Mouse (Mus musculus): ENCODE results near the gene Lgals1. TPM values are rescaled to one million over a fixed set of nuclear protein-coding genes. Genes with fewer than 3 reads are reported as not detected.
A peak's percentile ranks its signal among the peaks of the same experiment; 100 is the strongest.

The Lgals1 gene
- polyA plus RNA-seq, 1 experiment from 2014 or later: 569 TPM

DNA sequence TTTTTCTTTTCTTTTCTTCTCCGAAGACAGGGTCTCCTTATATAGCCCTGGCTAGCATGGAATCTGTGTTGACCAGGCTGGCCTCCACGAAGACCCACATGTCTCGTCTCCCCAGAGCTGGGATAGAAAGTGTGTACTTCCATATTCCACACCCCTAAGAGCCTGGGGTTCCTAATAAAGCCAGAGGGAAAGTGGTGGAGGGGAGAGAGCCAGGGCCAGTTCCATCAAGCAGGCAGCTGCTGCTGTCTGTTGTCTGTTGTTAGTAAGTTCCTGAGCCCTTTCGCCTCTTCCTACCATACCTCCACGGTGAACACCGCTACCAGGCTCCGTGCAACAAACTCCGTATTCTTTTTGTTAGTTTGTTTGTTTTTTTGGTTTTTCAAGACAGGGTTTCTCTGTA lies 2.0 kb downstream of the Lgals1 start:
- Histone ChIP-seq H3K27me3 (peaks cover 15% of the 10 kb centered on the region; the same call in 1 of the 2 replicates), H3K27ac (0 out of 2 replicates have a peak overlapping the region, but pooled peaks have one; percentile 14), H3K9me3 (replicated peaks) (no peaks in the 10 kb centered on the region), H3K9ac (no peak overlapping the region), H3K4me2 (replicated peaks) (peak overlapping the region; percentile 57), H3K4me1 (peaks cover 26% of the 10 kb centered on the region), H3K4me3 (peak overlapping the region; percentile 30), H3K36me3 (no peaks in the 10 kb centered on the region)
- no peak for ATAC-seq (ENCODE audit: low FRiP score)
- 49% methylated on average over 8 of the region's 8 CpGs for WGBS

- WGBS: 92% methylated on average over 6 of the region's 6 CpGs
- Histone ChIP-seq H3K4me1 (peaks cover 29% of the 10 kb centered on the region), H3K9me3 (replicated peaks) (no peaks in the 10 kb centered on the region), H3K4me3 (no peak overlapping the region), H3K9ac (no peak overlapping the region), H3K27me3 (peaks cover 15% of the 10 kb centered on the region; the same call in 1 of the 2 replicates), H3K27ac (no peak overlapping the region), H3K36me3 (no peaks in the 10 kb centered on the region), H3K4me2 (replicated peaks) (no peak overlapping the region)
- ATAC-seq (ENCODE audit: low FRiP score): no peak
Measured at GRCm38 (mm10) chr15:78930192-78930706, 3.7 kb downstream of the Lgals1 start.

GRCm38 (mm10) chr15:78930801-78931426 lies 4.4 kb downstream of the Lgals1 start:
- ATAC-seq (ENCODE audit: low FRiP score): no peak
- H3K4me2 ChIP-seq (replicated peaks): no peak overlapping the region
- no peak overlapping the region for H3K9ac ChIP-seq
- no peak overlapping the region for H3K4me3 ChIP-seq
- H3K27me3 ChIP-seq: peaks cover 15% of the 10 kb centered on the region; the same call in 1 of the 2 replicates
- H3K36me3 ChIP-seq: no peaks in the 10 kb centered on the region
- H3K27ac ChIP-seq: no peak overlapping the region
- 88% methylated on average over 7 of the region's 7 CpGs for WGBS
- H3K4me1 ChIP-seq: peaks cover 34% of the 10 kb centered on the region
- no peaks in the 10 kb centered on the region for H3K9me3 ChIP-seq (replicated peaks)

DNA sequence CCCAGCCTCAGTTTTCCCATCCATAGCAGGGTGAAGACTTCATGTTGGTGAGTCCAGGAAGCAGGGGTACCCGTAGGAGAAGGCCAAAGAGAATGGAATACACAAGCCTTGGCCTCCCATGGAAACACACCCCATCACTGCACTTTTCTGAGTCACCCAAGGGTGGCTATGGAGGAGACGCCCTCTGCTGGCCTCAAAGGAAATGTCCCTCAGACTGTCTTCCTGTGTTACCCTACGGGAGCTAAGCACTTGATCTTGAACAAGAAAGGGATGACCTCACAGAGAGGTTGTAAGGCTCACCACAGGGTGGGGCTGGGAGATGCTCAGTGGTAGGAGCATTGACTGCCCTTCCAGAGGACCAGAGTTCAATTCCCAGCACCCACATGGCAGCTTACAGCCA lies 5.1 kb downstream of the Lgals1 start:
- ATAC-seq (ENCODE audit: low FRiP score): no peak
- H3K4me2 ChIP-seq (replicated peaks): no peak overlapping the region
- WGBS: 23% methylated on average over 3 of the region's 3 CpGs

DNA sequence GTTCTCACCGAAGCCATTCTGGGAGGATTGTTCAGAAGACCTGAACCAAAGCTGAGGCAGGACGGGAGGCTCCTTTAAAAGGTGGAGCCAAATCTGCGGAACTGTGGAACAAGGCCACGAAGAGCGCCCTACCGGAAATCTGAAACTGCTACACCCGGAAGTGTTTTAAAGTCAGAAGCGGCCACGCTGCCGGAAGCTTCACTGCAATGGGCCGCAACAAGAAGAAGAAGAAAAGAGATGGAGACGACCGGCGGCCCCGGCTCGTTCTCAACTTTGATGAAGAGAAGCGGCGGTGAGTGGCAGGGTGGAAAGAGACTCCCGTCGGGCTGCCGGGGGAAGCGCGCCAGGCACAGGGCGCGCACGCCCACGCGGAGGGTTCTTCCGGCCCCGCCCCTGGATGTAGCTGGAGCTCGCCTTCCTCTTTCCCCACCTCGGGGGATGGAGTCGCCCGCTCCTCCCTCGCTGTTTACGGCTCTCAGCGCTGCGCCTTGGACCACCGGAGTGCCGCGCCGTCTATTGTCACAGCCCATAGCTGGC lies 8.3 kb downstream of the Lgals1 start, which contains the start of gene Nol12:
Gene Nol12 (plus strand): TSS at position 150 of the 537 bp plus-strand sequence.
- H3K36me3 ChIP-seq: peaks cover 30% of the 10 kb centered on the region
- H3K4me1 ChIP-seq: peaks cover 21% of the 10 kb centered on the region
- H3K4me2 ChIP-seq (replicated peaks): peak within 1 kb of the TSS; percentile 59
- H3K4me3 ChIP-seq: peak within 1 kb of the TSS; percentile 78
- under 1% methylated on average over 41 of the region's 42 CpGs for WGBS
- no peaks in the 10 kb centered on the region for H3K9me3 ChIP-seq (replicated peaks)
- H3K27ac ChIP-seq: peak within 1 kb of the TSS; percentile 80
- H3K27me3 ChIP-seq: 0 out of 2 replicates have a peak, but pooled peaks cover 2% of the 10 kb centered on the region
- peak; percentile 88 for ATAC-seq (ENCODE audit: low FRiP score)
- H3K9ac ChIP-seq: peak within 1 kb of the TSS; percentile 81

More for the DNA sequence above, 5.1 kb downstream of the Lgals1 start:
- peaks cover 34% of the 10 kb centered on the region for H3K4me1 ChIP-seq
- peaks cover 11% of the 10 kb centered on the region; the same call in 1 of the 2 replicates for H3K27me3 ChIP-seq
- H3K9me3 ChIP-seq (replicated peaks): no peaks in the 10 kb centered on the region
- no peak overlapping the region for H3K27ac ChIP-seq
- no peak overlapping the region for H3K9ac ChIP-seq
- no peaks in the 10 kb centered on the region for H3K36me3 ChIP-seq
- no peak overlapping the region for H3K4me3 ChIP-seq

DNA sequence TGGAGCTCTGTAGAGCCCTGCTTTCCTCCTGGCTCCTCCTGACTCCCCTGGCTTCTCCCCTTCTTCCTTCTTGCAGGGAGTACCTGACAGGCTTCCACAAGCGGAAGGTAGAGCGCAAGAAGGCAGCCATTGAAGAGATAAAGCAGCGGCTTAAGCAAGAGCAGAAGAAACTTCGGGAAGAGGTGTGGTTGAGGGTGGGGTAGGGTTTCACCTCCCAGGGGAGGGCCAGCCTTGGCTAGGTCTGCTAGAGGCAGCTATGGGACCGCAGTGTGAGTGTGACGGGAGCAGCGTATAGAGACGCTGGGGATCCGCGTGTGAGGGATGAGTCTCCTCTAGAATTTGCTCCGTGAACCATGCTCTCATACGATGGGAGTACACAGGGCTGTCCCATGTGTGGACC lies 9.9 kb downstream of the Lgals1 start:
- H3K36me3 ChIP-seq: peaks cover 45% of the 10 kb centered on the region

GRCm38 (mm10) chr15:78937311-78937710 lies 10.8 kb downstream of the Lgals1 start:
- 82% methylated on average over 10 of the region's 10 CpGs for WGBS
- H3K36me3 ChIP-seq: peaks cover 48% of the 10 kb centered on the region
- H3K27me3 ChIP-seq: 0 out of 2 replicates have a peak, but pooled peaks cover 2% of the 10 kb centered on the region
- H3K4me1 ChIP-seq: peaks cover 21% of the 10 kb centered on the region
- H3K9me3 ChIP-seq (replicated peaks): no peaks in the 10 kb centered on the region
- H3K4me2 ChIP-seq (replicated peaks): no peak overlapping the region
- no peak overlapping the region for H3K27ac ChIP-seq
- H3K4me3 ChIP-seq: no peak overlapping the region
- H3K9ac ChIP-seq: no peak overlapping the region
- ATAC-seq (ENCODE audit: low FRiP score): no peak

More for the DNA sequence above, 9.9 kb downstream of the Lgals1 start:
- WGBS: 91% methylated on average over 12 of the region's 12 CpGs
- Histone ChIP-seq H3K27ac (no peak overlapping the region), H3K4me3 (no peak overlapping the region), H3K27me3 (0 out of 2 replicates have a peak, but pooled peaks cover 2% of the 10 kb centered on the region), H3K4me1 (peaks cover 21% of the 10 kb centered on the region), H3K9ac (no peak overlapping the region), H3K4me2 (replicated peaks) (no peak overlapping the region), H3K9me3 (replicated peaks) (no peaks in the 10 kb centered on the region)
- no peak for ATAC-seq (ENCODE audit: low FRiP score)

- no peaks in the 10 kb centered on the region for H3K9me3 ChIP-seq (replicated peaks)
- no peak overlapping the region for H3K4me2 ChIP-seq (replicated peaks)
- H3K36me3 ChIP-seq: peaks cover 48% of the 10 kb centered on the region
- no peak overlapping the region for H3K9ac ChIP-seq
- no peaks in the 10 kb centered on the region for H3K27me3 ChIP-seq
- no peak overlapping the region for H3K27ac ChIP-seq
- 91% methylated on average over 2 of the region's 2 CpGs for WGBS
- H3K4me3 ChIP-seq: no peak overlapping the region
- H3K4me1 ChIP-seq: peaks cover 26% of the 10 kb centered on the region
- ATAC-seq (ENCODE audit: low FRiP score): no peak
Measured at GRCm38 (mm10) chr15:78937963-78938362, 11.4 kb downstream of the Lgals1 start.

- ATAC-seq (ENCODE audit: low FRiP score): no peak
- Histone ChIP-seq H3K4me1 (peaks cover 25% of the 10 kb centered on the region), H3K9me3 (replicated peaks) (no peaks in the 10 kb centered on the region), H3K36me3 (peaks cover 48% of the 10 kb centered on the region), H3K4me2 (replicated peaks) (no peak overlapping the region), H3K27me3 (no peaks in the 10 kb centered on the region), H3K4me3 (no peak overlapping the region), H3K27ac (no peak overlapping the region), H3K9ac (no peak overlapping the region)
- WGBS: 94% methylated on average over 13 of the region's 13 CpGs
Measured at GRCm38 (mm10) chr15:78940325-78940724, 13.8 kb downstream of the Lgals1 start.

- Histone ChIP-seq H3K4me3 (peak overlapping the region; percentile 28), H3K27ac (peak overlapping the region; percentile 60; the same call in 1 of the 2 replicates), H3K4me1 (peaks cover 14% of the 10 kb centered on the region), H3K9me3 (replicated peaks) (no peaks in the 10 kb centered on the region), H3K4me2 (replicated peaks) (peak overlapping the region; percentile 54), H3K27me3 (no peaks in the 10 kb centered on the region), H3K36me3 (peaks cover 38% of the 10 kb centered on the region), H3K9ac (peak overlapping the region; percentile 68)
- peak; percentile 70 for ATAC-seq (ENCODE audit: low FRiP score)
- 3% methylated on average over 9 of the region's 9 CpGs for WGBS
Measured at GRCm38 (mm10) chr15:78942663-78943062, 16.1 kb downstream of the Lgals1 start.

GRCm38 (mm10) chr15:78946232-78946631 lies 19.7 kb downstream of the Lgals1 start:
- no peak overlapping the region for H3K4me2 ChIP-seq (replicated peaks)

DNA sequence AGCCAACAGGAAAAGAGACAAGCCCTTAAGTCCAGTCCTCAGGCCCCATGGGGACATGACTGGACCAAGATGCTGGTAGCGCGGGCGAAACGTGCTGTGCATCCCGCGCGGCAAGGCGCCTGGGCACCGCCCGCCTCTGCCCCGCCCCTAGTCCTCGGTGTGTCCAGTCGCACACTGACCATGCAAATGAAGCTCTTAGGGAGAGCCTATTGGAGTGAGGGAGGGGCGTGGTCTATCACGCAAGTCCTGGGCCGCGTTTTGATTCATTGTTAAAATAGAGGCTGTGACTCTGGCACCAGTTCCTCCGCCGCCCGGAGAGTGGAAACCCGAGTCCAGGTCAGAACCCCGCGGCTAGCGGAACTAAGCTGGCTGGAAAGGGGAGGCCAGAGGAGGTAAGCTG lies 21.1 kb downstream of the Lgals1 start, which contains the start of gene Triobp:
Gene Triobp (plus strand): TSS at position 68 of the 400 bp plus-strand sequence.
- Histone ChIP-seq H3K36me3 (peaks cover 19% of the 10 kb centered on the region), H3K4me3 (peak within 1 kb of the TSS; percentile 58), H3K27me3 (no peaks in the 10 kb centered on the region), H3K9ac (peak within 1 kb of the TSS; percentile 78), H3K4me1 (peaks cover 28% of the 10 kb centered on the region), H3K4me2 (replicated peaks) (peak within 1 kb of the TSS; percentile 69), H3K27ac (peak within 1 kb of the TSS; percentile 77), H3K9me3 (replicated peaks) (no peaks in the 10 kb centered on the region)
- peak; percentile 97 for ATAC-seq (ENCODE audit: low FRiP score)
- WGBS: under 1% methylated on average over 24 of the region's 24 CpGs

More at GRCm38 (mm10) chr15:78946232-78946631, 19.7 kb downstream of the Lgals1 start:
- no peak overlapping the region for H3K9ac ChIP-seq
- H3K4me1 ChIP-seq: peaks cover 30% of the 10 kb centered on the region
- no peak overlapping the region for H3K27ac ChIP-seq
- no peaks in the 10 kb centered on the region for H3K27me3 ChIP-seq
- no peaks in the 10 kb centered on the region for H3K9me3 ChIP-seq (replicated peaks)
- peaks cover 11% of the 10 kb centered on the region for H3K36me3 ChIP-seq
- no peak for ATAC-seq (ENCODE audit: low FRiP score)
- WGBS: 75% methylated on average over 7 of the region's 7 CpGs
- no peak overlapping the region for H3K4me3 ChIP-seq
